Mouse (Mus musculus) intestine, embryonic 15.5 days (tissue): Measurements from ENCODE around the gene Rps19bp1. TPM values are rescaled to one million over a fixed set of nuclear protein-coding genes. Genes with fewer than 3 reads are reported as not detected.

Experiments used
- ATAC-seq: fragments of 200-750 bp; cut with Nextera tagmentation; 2 replicates; pipeline ENCODE4 v1.8.0; 2017; ENCODE audit warnings: moderate TSS enrichment, moderate library complexity
- H3K27ac ChIP-seq: fragments of 300-500 bp; sonication (generic); 2 replicates; pipeline ENCODE4 v1.5.1; 2015; ENCODE audit warnings: mild to moderate bottlenecking, inconsistent platforms
- H3K27me3 ChIP-seq: fragments of 300-500 bp; sonication (generic); replicated peaks from 2 replicates; pipeline ENCODE4 v1.6.1; 2015; ENCODE audit warnings: inconsistent platforms
- H3K36me3 ChIP-seq: fragments of 300-500 bp; sonication (generic); 2 replicates; pipeline ENCODE4 v1.6.1; 2015; ENCODE audit warnings: inconsistent platforms
- H3K4me1 ChIP-seq: fragments of 300-500 bp; sonication (generic); replicated peaks from 2 replicates; pipeline ENCODE4 v1.6.1; 2015; ENCODE audit warnings: inconsistent platforms
- H3K4me2 ChIP-seq: fragments of 300-500 bp; sonication (generic); replicated peaks from 2 replicates; pipeline ENCODE4 v1.6.1; 2015; ENCODE audit warnings: mild to moderate bottlenecking, inconsistent platforms
- H3K4me3 ChIP-seq: fragments of 300-500 bp; sonication (generic); replicated peaks from 2 replicates; pipeline ENCODE4 v1.5.1; 2015; ENCODE audit warnings: inconsistent platforms
- H3K9ac ChIP-seq: fragments of 300-500 bp; sonication (generic); 2 replicates; pipeline ENCODE4 v1.6.1; 2015; ENCODE audit warnings: inconsistent platforms
- H3K9me3 ChIP-seq: fragments of 300-500 bp; sonication (generic); 2 replicates; pipeline ENCODE4 v1.6.1; 2016; ENCODE audit warnings: inconsistent platforms
- WGBS: fragments of 180-500 bp; shearing (Covaris S2); methylation state at CpG from one replicate; pipeline ENCODE4 v1.1.7; 2015; 5-methylcytosine and 5-hydroxymethylcytosine counted together
- polyA plus RNA-seq: library from polyadenylated mRNA; unstranded; fragments of >200 nt; fragmentation: Nextera tagmentation; extraction: Ambion mirVana; gene quantifications from 2 replicates; pipeline ENCODE4 v1.2.1, GENCODE M21; 2015

Rps19bp1 gene
- polyA plus RNA-seq, 1 experiment from 2014 or later = 56.0 TPM

- Histone ChIP-seq H3K4me3 (no peak overlapping the region), H3K27me3 (peaks cover 9% of the 10 kb centered on the region; the same call in 1 of the 2 replicates), H3K4me1 (no peaks in the 10 kb centered on the region), H3K9ac (no peak overlapping the region), H3K36me3 (no peaks in the 10 kb centered on the region), H3K27ac (no peak overlapping the region), H3K9me3 (no peaks in the 10 kb centered on the region), H3K4me2 (no peak overlapping the region)
- no peak for ATAC-seq
- 45% methylated on average over 9 of the region's 9 CpGs for WGBS
Measured at GRCm38 (mm10) chr15:80277107-80277506, 13.0 kb upstream of the Rps19bp1 start.

GRCm38 (mm10) chr15:80271858-80272396 lies 7.8 kb upstream of the Rps19bp1 start:
- Histone ChIP-seq H3K9me3 (no peaks in the 10 kb centered on the region), H3K4me3 (no peak overlapping the region), H3K9ac (no peak overlapping the region), H3K27me3 (0 out of 2 replicates have a peak, but pooled peaks cover 6% of the 10 kb centered on the region), H3K27ac (no peak overlapping the region), H3K36me3 (no peaks in the 10 kb centered on the region), H3K4me2 (no peak overlapping the region), H3K4me1 (no peaks in the 10 kb centered on the region)
- WGBS = 75% methylated on average over 3 of the region's 3 CpGs
- no peak for ATAC-seq

DNA sequence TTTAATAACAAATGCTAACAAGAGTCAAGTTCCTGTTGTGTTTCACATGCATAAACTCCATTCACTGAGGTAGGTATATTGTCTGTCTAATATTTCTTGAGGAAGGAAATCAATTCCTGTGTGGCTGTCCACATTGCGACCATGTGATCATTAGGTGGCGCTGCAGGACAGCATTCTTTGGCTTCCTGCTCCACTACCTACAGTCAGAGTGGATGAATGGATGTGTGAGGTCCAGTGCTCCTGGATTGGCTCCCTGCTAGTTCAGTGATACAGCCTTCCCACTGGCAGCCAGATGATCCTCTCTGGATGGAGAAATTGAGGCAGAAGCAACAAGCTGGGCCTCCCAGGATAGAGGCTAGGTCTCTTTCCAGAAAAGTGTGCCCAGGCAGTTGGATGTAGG lies 2.2 kb upstream of the Rps19bp1 start:
- Histone ChIP-seq H3K27me3 (no peaks in the 10 kb centered on the region), H3K9ac (no peak overlapping the region), H3K4me2 (no peak overlapping the region), H3K27ac (no peak overlapping the region), H3K9me3 (no peaks in the 10 kb centered on the region), H3K4me3 (no peak overlapping the region), H3K4me1 (peaks cover 14% of the 10 kb centered on the region), H3K36me3 (no peaks in the 10 kb centered on the region)
- 0% methylated on average over 2 of the region's 2 CpGs for WGBS
- ATAC-seq = no peak

GRCm38 (mm10) chr15:80261100-80261499 lies 3.0 kb downstream of the Rps19bp1 start:
- H3K4me2 ChIP-seq = no peak overlapping the region
- H3K9ac ChIP-seq = no peak overlapping the region
- H3K36me3 ChIP-seq = peaks cover 21% of the 10 kb centered on the region
- no peak for ATAC-seq
- H3K27ac ChIP-seq = no peak overlapping the region
- WGBS = 79% methylated on average over 7 of the region's 7 CpGs
- H3K27me3 ChIP-seq = no peaks in the 10 kb centered on the region
- H3K4me1 ChIP-seq = peaks cover 45% of the 10 kb centered on the region
- H3K4me3 ChIP-seq = no peak overlapping the region
- H3K9me3 ChIP-seq = no peaks in the 10 kb centered on the region

- Histone ChIP-seq H3K36me3 (peaks cover 21% of the 10 kb centered on the region), H3K4me2 (no peak overlapping the region), H3K27me3 (no peaks in the 10 kb centered on the region), H3K4me1 (peaks cover 45% of the 10 kb centered on the region), H3K9me3 (no peaks in the 10 kb centered on the region), H3K4me3 (no peak overlapping the region), H3K27ac (no peak overlapping the region), H3K9ac (no peak overlapping the region)
- 14% methylated on average over 3 of the region's 3 CpGs for WGBS
- ATAC-seq = no peak
Measured at GRCm38 (mm10) chr15:80260677-80261076, 3.4 kb downstream of the Rps19bp1 start.

DNA sequence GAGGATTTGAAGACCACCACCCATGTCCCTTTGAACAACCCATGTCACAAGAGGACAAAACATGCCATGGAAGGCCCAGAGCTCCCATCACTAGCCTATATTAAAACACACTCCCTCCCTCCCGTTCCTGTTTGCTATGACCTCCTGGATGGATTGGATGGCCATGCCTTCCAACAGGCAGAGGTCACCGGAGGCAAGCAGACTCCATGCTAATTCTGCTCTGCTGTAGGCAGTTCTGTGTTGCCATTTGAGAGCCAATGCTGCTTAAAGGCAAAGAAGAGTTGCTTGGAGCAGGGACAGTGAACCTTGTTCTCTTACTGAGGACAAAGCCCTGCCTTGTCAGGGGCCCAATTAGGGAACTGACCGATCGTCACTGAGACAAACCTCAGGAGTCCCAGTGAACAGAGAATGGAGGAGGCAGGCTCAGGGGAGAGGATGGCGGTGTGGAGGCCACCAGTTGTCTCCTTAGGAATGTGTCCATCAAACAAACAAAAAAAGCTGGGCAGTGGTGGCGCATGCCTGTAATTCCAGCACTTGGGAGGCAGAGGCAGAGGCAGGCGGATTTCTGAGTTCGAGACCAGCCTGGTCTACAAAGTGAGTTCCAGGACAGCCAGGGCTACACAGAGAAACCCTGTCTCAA lies 4.6 kb downstream of the Rps19bp1 start:
- Histone ChIP-seq H3K27ac (peak overlapping the region; percentile 45), H3K36me3 (peaks cover 21% of the 10 kb centered on the region), H3K27me3 (no peaks in the 10 kb centered on the region), H3K9ac (no peak overlapping the region), H3K4me1 (peaks cover 45% of the 10 kb centered on the region), H3K4me3 (no peak overlapping the region), H3K4me2 (no peak overlapping the region), H3K9me3 (no peaks in the 10 kb centered on the region)
- WGBS = 73% methylated on average over 8 of the region's 8 CpGs
- no peak for ATAC-seq

GRCm38 (mm10) chr15:80258240-80259170 lies 5.6 kb downstream of the Rps19bp1 start:
- H3K4me1 ChIP-seq = peaks cover 50% of the 10 kb centered on the region

GRCm38 (mm10) chr15:80257602-80258239 lies 6.4 kb downstream of the Rps19bp1 start:
- Histone ChIP-seq H3K36me3 (peaks cover 21% of the 10 kb centered on the region), H3K9me3 (no peaks in the 10 kb centered on the region), H3K9ac (peak overlapping the region; percentile 96; the same call in 1 of the 2 replicates), H3K27ac (peak overlapping the region; percentile 99), H3K4me3 (no peak overlapping the region), H3K4me2 (peak overlapping the region; percentile 81), H3K27me3 (no peaks in the 10 kb centered on the region), H3K4me1 (peaks cover 45% of the 10 kb centered on the region)
- 24% methylated on average over 4 of the region's 4 CpGs for WGBS
- no peak for ATAC-seq

More at GRCm38 (mm10) chr15:80258240-80259170, 5.6 kb downstream of the Rps19bp1 start:
- ATAC-seq = no peak
- WGBS = 53% methylated on average over 11 of the region's 11 CpGs
- Histone ChIP-seq H3K4me2 (0 out of 2 replicates have a peak overlapping the region, but pooled peaks have one; percentile 9), H3K27ac (peak overlapping the region; percentile 99), H3K9ac (no peak overlapping the region), H3K9me3 (no peaks in the 10 kb centered on the region), H3K27me3 (no peaks in the 10 kb centered on the region), H3K4me3 (no peak overlapping the region), H3K36me3 (peaks cover 21% of the 10 kb centered on the region)

- peak overlapping the region; percentile 81 for H3K4me2 ChIP-seq
Measured at GRCm38 (mm10) chr15:80256656-80257601, 7.2 kb downstream of the Rps19bp1 start.

GRCm38 (mm10) chr15:80256242-80256641 lies 7.9 kb downstream of the Rps19bp1 start:
- 5% methylated on average over 16 of the region's 16 CpGs for WGBS
- Histone ChIP-seq H3K27me3 (no peaks in the 10 kb centered on the region), H3K4me3 (peak overlapping the region; percentile 73), H3K9ac (peak overlapping the region; percentile 96), H3K9me3 (no peaks in the 10 kb centered on the region), H3K36me3 (peaks cover 23% of the 10 kb centered on the region), H3K4me1 (peaks cover 41% of the 10 kb centered on the region), H3K27ac (peak overlapping the region; percentile 99), H3K4me2 (peak overlapping the region; percentile 81)
- ATAC-seq = no peak

More at GRCm38 (mm10) chr15:80256656-80257601, 7.2 kb downstream of the Rps19bp1 start:
- H3K4me1 ChIP-seq = peaks cover 41% of the 10 kb centered on the region
- H3K27me3 ChIP-seq = no peaks in the 10 kb centered on the region
- H3K27ac ChIP-seq = peak overlapping the region; percentile 99
- H3K9ac ChIP-seq = peak overlapping the region; percentile 96
- peaks cover 21% of the 10 kb centered on the region for H3K36me3 ChIP-seq
- no peaks in the 10 kb centered on the region for H3K9me3 ChIP-seq
- no peak for ATAC-seq
- 51% methylated on average over 12 of the region's 12 CpGs for WGBS
- peak overlapping the region; percentile 73 for H3K4me3 ChIP-seq

GRCm38 (mm10) chr15:80255646-80256121 lies 8.4 kb downstream of the Rps19bp1 start:
- no peaks in the 10 kb centered on the region for H3K27me3 ChIP-seq
- peak overlapping the region; percentile 99 for H3K27ac ChIP-seq
- H3K9ac ChIP-seq = peak overlapping the region; percentile 96
- peaks cover 28% of the 10 kb centered on the region for H3K36me3 ChIP-seq
- peak overlapping the region; percentile 81 for H3K4me2 ChIP-seq
- no peaks in the 10 kb centered on the region for H3K9me3 ChIP-seq
- peak; percentile 50 for ATAC-seq
- H3K4me1 ChIP-seq = peaks cover 41% of the 10 kb centered on the region
- WGBS = under 1% methylated on average over 51 of the region's 51 CpGs
- peak overlapping the region; percentile 73 for H3K4me3 ChIP-seq
